Mouse (Mus musculus) testis, adult 2 months (tissue): ENCODE data around the gene Mlec.

ENCODE experiments used
- CTCF ChIP-seq: fragments of 200-500 bp; IDR thresholded peaks from 2 replicates; pipeline ENCODE4 v1.5.1; 2012; ENCODE audit warnings: low read depth, mild to moderate bottlenecking, inconsistent platforms, low read length, moderate library complexity; ENCODE audit not compliant: control insufficient read depth, insufficient read depth, insufficient replicate concordance
- POLR2A ChIP-seq: fragments of 200-500 bp; IDR thresholded peaks from 2 replicates; pipeline ENCODE4 v1.6.1; 2012; ENCODE audit warnings: low read depth, mild to moderate bottlenecking, inconsistent platforms, low read length, moderate library complexity; ENCODE audit not compliant: control insufficient read depth

DNA sequence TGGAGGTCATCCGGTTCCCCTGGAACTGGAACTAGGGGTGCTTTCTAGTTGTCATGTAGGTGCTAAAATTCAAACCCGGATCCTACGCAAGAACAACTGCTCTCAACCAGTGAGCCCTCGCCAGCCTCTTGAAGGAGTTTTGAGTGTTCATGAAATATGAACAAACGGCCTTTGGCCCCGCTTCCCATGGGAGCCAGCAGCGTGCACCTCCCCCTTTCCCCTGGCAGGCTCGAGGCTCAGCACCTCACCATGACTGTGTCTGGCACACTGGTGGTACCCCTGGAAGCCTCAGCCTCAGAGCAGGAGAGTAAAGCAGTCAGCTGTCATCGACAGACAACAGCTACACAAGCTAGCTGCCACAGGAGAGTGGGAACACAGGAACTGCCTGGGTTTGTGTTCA, 58.0 kb downstream of the Mlec start:
- no peak for TF ChIP-seq POLR2A
- TF ChIP-seq CTCF = no peak
